Mouse (Mus musculus): ENCODE measurements at regions not wholly inside any gene's neighbourhood (a gene's known extent, or its start where the extent isn't known, plus 50 kb on each side); places are given as distances from the start of the nearest gene placed in this dataset.

GRCm38 (mm10) chr3:117938426-117938825 lies 69.7 kb upstream of the Snx7 start:
- TF ChIP-seq CTCF (IDR thresholded peaks at IDR 0.05; ENCODE audit: low read depth) (no peak), EP300 (IDR thresholded peaks at IDR 0.05; ENCODE audit: low read depth) (no peak)

All from liver, embryonic 14.5 days (tissue).